Mouse (Mus musculus) myocyte (in vitro differentiated cells): Measurements from ENCODE around the gene Diaph3.

Experiments used
- E2F4 ChIP-seq: IDR thresholded peaks from one replicate; pipeline ENCODE4 v1.6.1; 2011; ENCODE audit warnings: mild to moderate bottlenecking, control low read depth, moderate library complexity; ENCODE audit not compliant: insufficient read depth
- MAX ChIP-seq: IDR thresholded peaks from one replicate; pipeline ENCODE4 v1.6.1; 2011; ENCODE audit warnings: low read depth, mild to moderate bottlenecking, control low read depth
- MYOD1 ChIP-seq, 3 experiments: IDR thresholded peaks; one replicate each; pipeline ENCODE4 v1.6.1; 2011; ENCODE audit warnings: control low read depth in 2 of 3, low read depth in 2 of 3, mild to moderate bottlenecking in 2 of 3, moderate library complexity in 1 of 3; ENCODE audit not compliant: insufficient read length in 2 of 3, control insufficient read depth in 1 of 3
- MYOG ChIP-seq, 3 experiments: IDR thresholded peaks; one replicate each; pipeline ENCODE4 v1.6.1; 2011; ENCODE audit warnings: control low read depth in 2 of 3, low read depth in 2 of 3, mild to moderate bottlenecking in 2 of 3; ENCODE audit not compliant: insufficient read length in 2 of 3, control insufficient read depth in 1 of 3, insufficient read depth in 1 of 3
- POLR2A ChIP-seq: IDR thresholded peaks from one replicate; pipeline ENCODE4 v1.6.1; 2011; ENCODE audit warnings: low read depth, mild to moderate bottlenecking, control low read depth, moderate library complexity; ENCODE audit not compliant: insufficient read length
- POLR2AphosphoS2 ChIP-seq: IDR thresholded peaks from one replicate; pipeline ENCODE4 v1.6.1; 2011; ENCODE audit warnings: low read depth, control low read depth; ENCODE audit not compliant: insufficient read length
- TCF12 ChIP-seq: IDR thresholded peaks from one replicate; pipeline ENCODE4 v1.6.1; 2011; ENCODE audit warnings: mild to moderate bottlenecking, control low read depth; ENCODE audit not compliant: poor library complexity, insufficient read depth, severe bottlenecking
- TCF3 ChIP-seq: IDR thresholded peaks from one replicate; pipeline ENCODE4 v1.6.1; 2011; ENCODE audit warnings: low read depth, control low read depth; ENCODE audit not compliant: insufficient read length
- USF1 ChIP-seq: IDR thresholded peaks from one replicate; pipeline ENCODE4 v1.6.1; 2011; ENCODE audit warnings: low read depth, mild to moderate bottlenecking, control low read depth, moderate library complexity

- TF ChIP-seq USF1 (no peak), POLR2A (no peak), TCF3 (no peak), POLR2AphosphoS2 (no peak), MAX (no peak), E2F4 (no peak), MYOD1 (IDR thresholded peaks at IDR 0.05; ENCODE audit: control insufficient read depth in 1 of 3, insufficient read length in 2 of 3, low read depth in 2 of 3) (no peak), TCF12 (no peak), MYOG (IDR thresholded peaks at IDR 0.05; ENCODE audit: control insufficient read depth in 1 of 3, insufficient read depth in 1 of 3, insufficient read length in 2 of 3, low read depth in 2 of 3) (no peak)
Measured at GRCm38 (mm10) chr14:86704080-86704479, 437.0 kb downstream of the Diaph3 start.
